Mouse (Mus musculus) myocyte (in vitro differentiated cells): ENCODE results near the gene Zfp422.

Experiments
- CEBPB ChIP-seq: IDR thresholded peaks from 2 replicates; pipeline ENCODE4 v1.6.1; 2011; ENCODE audit warnings: mild to moderate bottlenecking, moderate library complexity; ENCODE audit not compliant: poor library complexity, insufficient read depth, severe bottlenecking
- E2F4 ChIP-seq: IDR thresholded peaks from one replicate; pipeline ENCODE4 v1.6.1; 2011; ENCODE audit warnings: mild to moderate bottlenecking, control low read depth, moderate library complexity; ENCODE audit not compliant: insufficient read depth
- MAX ChIP-seq: IDR thresholded peaks from one replicate; pipeline ENCODE4 v1.6.1; 2011; ENCODE audit warnings: low read depth, mild to moderate bottlenecking, control low read depth
- MYOD1 ChIP-seq, 3 experiments: IDR thresholded peaks; one replicate each; pipeline ENCODE4 v1.6.1; 2011; ENCODE audit warnings: control low read depth in 2 of 3, low read depth in 2 of 3, mild to moderate bottlenecking in 2 of 3, moderate library complexity in 1 of 3; ENCODE audit not compliant: insufficient read length in 2 of 3, control insufficient read depth in 1 of 3
- MYOG ChIP-seq, 3 experiments: IDR thresholded peaks; one replicate each; pipeline ENCODE4 v1.6.1; 2011; ENCODE audit warnings: control low read depth in 2 of 3, low read depth in 2 of 3, mild to moderate bottlenecking in 2 of 3; ENCODE audit not compliant: insufficient read length in 2 of 3, control insufficient read depth in 1 of 3, insufficient read depth in 1 of 3
- POLR2A ChIP-seq: IDR thresholded peaks from one replicate; pipeline ENCODE4 v1.6.1; 2011; ENCODE audit warnings: low read depth, mild to moderate bottlenecking, control low read depth, moderate library complexity; ENCODE audit not compliant: insufficient read length
- POLR2AphosphoS2 ChIP-seq: IDR thresholded peaks from one replicate; pipeline ENCODE4 v1.6.1; 2011; ENCODE audit warnings: low read depth, control low read depth; ENCODE audit not compliant: insufficient read length
- REST ChIP-seq: IDR thresholded peaks from one replicate; pipeline ENCODE4 v1.6.1; 2011; ENCODE audit warnings: mild to moderate bottlenecking, control low read depth, moderate library complexity; ENCODE audit not compliant: insufficient read depth, insufficient read length
- SRF ChIP-seq: IDR thresholded peaks from one replicate; pipeline ENCODE4 v1.6.1; 2011; ENCODE audit warnings: low read depth; ENCODE audit not compliant: control insufficient read depth, insufficient read length
- TCF12 ChIP-seq: IDR thresholded peaks from one replicate; pipeline ENCODE4 v1.6.1; 2011; ENCODE audit warnings: mild to moderate bottlenecking, control low read depth; ENCODE audit not compliant: poor library complexity, insufficient read depth, severe bottlenecking
- USF1 ChIP-seq: IDR thresholded peaks from one replicate; pipeline ENCODE4 v1.6.1; 2011; ENCODE audit warnings: low read depth, mild to moderate bottlenecking, control low read depth, moderate library complexity

- no peak for TF ChIP-seq POLR2AphosphoS2
- no peak for TF ChIP-seq POLR2A
- TF ChIP-seq E2F4 = no peak
- TF ChIP-seq SRF = no peak
- TF ChIP-seq TCF12 = no peak
- TF ChIP-seq MAX = no peak
- no peak for TF ChIP-seq MYOD1 (IDR thresholded peaks at IDR 0.05; ENCODE audit: control insufficient read depth in 1 of 3, insufficient read length in 2 of 3, low read depth in 2 of 3)
- no peak for TF ChIP-seq USF1
- TF ChIP-seq MYOG (IDR thresholded peaks at IDR 0.05; ENCODE audit: control insufficient read depth in 1 of 3, insufficient read depth in 1 of 3, insufficient read length in 2 of 3, low read depth in 2 of 3) = no peak
- no peak for TF ChIP-seq CEBPB
- no peak for TF ChIP-seq REST
These were observed 43.5 kb upstream of the Zfp422 start for GRCm38 (mm10) chr6:116672349-116672748.
